Mouse (Mus musculus): ENCODE results near the gene Olfr30. TPM values are rescaled to one million over a fixed set of nuclear protein-coding genes. Genes with fewer than 3 reads are reported as not detected.
"Not testable (repeated sequence)": the region's sequence is repeated elsewhere in the genome, so short reads cannot be mapped to it uniquely, and the experiment has no call there.

Olfr30 gene
- polyA plus RNA-seq (2015; fragmentation: Nextera tagmentation; extraction: Ambion mirVana), result not detected in 2 replicates

DNA sequence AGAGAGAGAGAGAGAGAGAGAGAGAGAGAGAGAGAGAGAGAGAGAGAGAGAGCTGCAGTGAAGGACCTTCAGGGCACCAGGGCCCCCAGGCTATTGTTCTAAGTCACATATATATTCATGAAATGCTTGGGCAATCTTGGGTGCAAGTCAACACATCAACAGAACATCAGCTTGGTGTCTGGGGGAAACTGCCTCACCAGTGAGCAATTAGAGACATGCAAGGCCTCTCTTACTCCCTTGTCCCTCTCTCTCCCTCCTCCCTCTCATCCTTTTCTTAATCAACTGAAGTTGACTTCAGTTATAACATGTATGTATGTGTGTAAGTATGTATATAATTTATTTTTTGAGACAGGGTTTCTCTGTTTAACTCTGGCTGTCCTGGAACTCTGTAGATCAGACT is at the start of gene Olfr30:
Gene Olfr30 (minus strand): TSS at position 101 of the 400 bp plus-strand sequence.
- Histone ChIP-seq H3K27ac (ENCODE audit: low read length) (no peak within 1 kb of the TSS), H3K4me2 (ENCODE audit: low read depth, low read length) (no peak within 1 kb of the TSS), H3K9ac (ENCODE audit: low read length) (no peak within 1 kb of the TSS), H3K27me3 (ENCODE audit: control insufficient read depth, insufficient read depth, low read length) (no peaks in the 10 kb centered on the region), H3K36me3 (ENCODE audit: control insufficient read depth, insufficient read depth) (no peaks in the 10 kb centered on the region), H3K9me3 (replicated peaks; ENCODE audit: control insufficient read depth, low read length) (no peaks in the 10 kb centered on the region), H3K4me3 (ENCODE audit: low read length) (no peak within 1 kb of the TSS), H3K4me1 (ENCODE audit: control insufficient read depth, insufficient read depth, low read length) (no peaks in the 10 kb centered on the region)
- ATAC-seq (replicated peaks; ENCODE audit: extremely low read depth, insufficient read depth, low FRiP score), result no peak

- H3K36me3 ChIP-seq (ENCODE audit: control insufficient read depth, insufficient read depth); H3K9ac ChIP-seq (ENCODE audit: low read length); H3K4me3 ChIP-seq (ENCODE audit: low read length); H3K9me3 ChIP-seq (replicated peaks; ENCODE audit: control insufficient read depth, low read length); ATAC-seq (replicated peaks; ENCODE audit: extremely low read depth, insufficient read depth, low FRiP score); H3K27me3 ChIP-seq (ENCODE audit: control insufficient read depth, insufficient read depth, low read length); H3K4me1 ChIP-seq (ENCODE audit: control insufficient read depth, insufficient read depth, low read length); H3K27ac ChIP-seq (ENCODE audit: low read length); H3K4me2 ChIP-seq (ENCODE audit: low read depth, low read length): not testable (repeated sequence)
- WGBS, result 74% methylated on average over 19 of the region's 19 CpGs
These were observed 47.0 kb upstream of the Olfr30 start for GRCm38 (mm10) chr11:58509058-58509457.

DNA sequence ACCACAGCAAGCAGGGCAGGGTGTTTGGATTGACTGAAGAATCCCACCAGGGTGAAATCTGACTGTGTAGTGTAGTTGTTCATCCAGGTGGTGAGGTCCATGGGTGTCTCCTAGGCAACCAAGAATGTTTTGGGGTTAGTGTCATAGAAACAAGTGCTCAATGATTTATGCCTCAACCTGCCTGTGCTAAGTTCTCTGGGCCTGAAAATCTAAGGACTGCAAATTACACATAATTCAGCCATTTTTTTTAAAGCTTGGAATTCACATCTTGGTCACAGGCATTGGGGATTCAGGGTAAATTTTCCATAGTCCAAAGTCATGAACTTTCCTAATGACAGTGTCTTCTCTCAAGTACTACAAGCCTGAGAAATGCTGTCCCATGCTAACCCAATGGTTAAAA is 40.4 kb upstream of the Olfr30 start, which contains the start of gene Olfr331:
Gene Olfr331 (minus strand): TSS at position 101 of the 400 bp plus-strand sequence.
- not testable (repeated sequence) for H3K36me3 ChIP-seq (ENCODE audit: control insufficient read depth, insufficient read depth); H3K4me1 ChIP-seq (ENCODE audit: control insufficient read depth, insufficient read depth, low read length); H3K4me2 ChIP-seq (ENCODE audit: low read depth, low read length); H3K4me3 ChIP-seq (ENCODE audit: low read length); H3K9ac ChIP-seq (ENCODE audit: low read length); H3K27me3 ChIP-seq (ENCODE audit: control insufficient read depth, insufficient read depth, low read length); H3K9me3 ChIP-seq (replicated peaks; ENCODE audit: control insufficient read depth, low read length); H3K27ac ChIP-seq (ENCODE audit: low read length); ATAC-seq (replicated peaks; ENCODE audit: extremely low read depth, insufficient read depth, low FRiP score)

DNA sequence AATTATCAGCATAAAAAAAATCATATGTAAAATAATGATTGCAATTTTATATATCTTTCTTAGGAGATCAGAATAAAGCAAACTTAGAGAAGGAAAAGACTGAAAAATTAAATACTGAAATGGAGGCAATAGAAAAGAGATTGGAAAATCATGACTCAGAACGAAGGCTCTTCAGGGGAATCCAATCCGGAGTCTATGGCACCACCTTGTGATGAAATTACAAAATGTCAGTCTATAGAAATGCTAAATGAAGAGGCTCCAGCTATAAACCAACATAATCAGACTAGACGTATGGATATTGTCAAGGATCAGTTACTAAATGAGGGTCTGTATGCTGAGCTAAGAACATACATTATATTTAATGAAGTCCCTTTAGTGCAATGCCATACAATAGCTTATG is 37.2 kb upstream of the Olfr30 start:
- H3K4me3 ChIP-seq (ENCODE audit: low read length), result no peak overlapping the region
- 49% methylated on average over 3 of the region's 3 CpGs for WGBS
- H3K9me3 ChIP-seq (replicated peaks; ENCODE audit: control insufficient read depth, low read length), result no peaks in the 10 kb centered on the region
- no peak overlapping the region for H3K27ac ChIP-seq (ENCODE audit: low read length)
- H3K4me1 ChIP-seq (ENCODE audit: control insufficient read depth, insufficient read depth, low read length), result no peaks in the 10 kb centered on the region
- no peak for ATAC-seq (replicated peaks; ENCODE audit: extremely low read depth, insufficient read depth, low FRiP score)
- no peaks in the 10 kb centered on the region for H3K36me3 ChIP-seq (ENCODE audit: control insufficient read depth, insufficient read depth)
- H3K27me3 ChIP-seq (ENCODE audit: control insufficient read depth, insufficient read depth, low read length), result no peaks in the 10 kb centered on the region
- H3K9ac ChIP-seq (ENCODE audit: low read length), result no peak overlapping the region
- no peak overlapping the region for H3K4me2 ChIP-seq (ENCODE audit: low read depth, low read length)

- Histone ChIP-seq H3K27ac (ENCODE audit: low read length) (no peak overlapping the region), H3K4me1 (ENCODE audit: control insufficient read depth, insufficient read depth, low read length) (no peaks in the 10 kb centered on the region), H3K4me3 (ENCODE audit: low read length) (no peak overlapping the region), H3K4me2 (ENCODE audit: low read depth, low read length) (no peak overlapping the region), H3K36me3 (ENCODE audit: control insufficient read depth, insufficient read depth) (no peaks in the 10 kb centered on the region), H3K9me3 (replicated peaks; ENCODE audit: control insufficient read depth, low read length) (no peaks in the 10 kb centered on the region), H3K9ac (ENCODE audit: low read length) (no peak overlapping the region), H3K27me3 (ENCODE audit: control insufficient read depth, insufficient read depth, low read length) (no peaks in the 10 kb centered on the region)
- ATAC-seq (replicated peaks; ENCODE audit: extremely low read depth, insufficient read depth, low FRiP score), result no peak
- 66% methylated on average over 9 of the region's 9 CpGs for WGBS
These were observed 36.7 kb upstream of the Olfr30 start for GRCm38 (mm10) chr11:58498761-58499160.

DNA sequence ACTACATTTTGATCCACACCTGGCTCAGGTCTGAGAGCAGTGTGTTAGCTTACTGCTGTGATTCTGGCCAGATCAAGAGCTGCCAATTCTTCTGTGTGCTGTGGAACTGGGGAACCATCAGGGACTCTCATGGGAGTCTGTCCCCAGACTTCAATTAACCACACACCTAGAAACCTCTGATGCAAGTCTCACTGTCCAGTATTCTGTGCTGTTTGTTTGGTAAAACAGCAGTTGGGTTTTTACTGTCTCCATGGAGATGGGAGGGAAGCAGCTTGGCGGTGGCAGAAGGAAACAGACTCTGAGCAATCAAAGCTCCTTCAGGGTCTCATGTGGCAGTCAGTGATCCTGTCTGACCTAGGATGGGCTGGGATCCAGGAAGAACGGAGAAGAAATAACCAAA is 30.4 kb upstream of the Olfr30 start, which contains the start of gene Olfr332:
Gene Olfr332 (minus strand): TSS at position 101 of the 400 bp plus-strand sequence.
- H3K9me3 ChIP-seq (replicated peaks; ENCODE audit: control insufficient read depth, low read length), result no peaks in the 10 kb centered on the region
- no peak within 1 kb of the TSS for H3K4me2 ChIP-seq (ENCODE audit: low read depth, low read length)
- no peak within 1 kb of the TSS for H3K4me3 ChIP-seq (ENCODE audit: low read length)
- no peak within 1 kb of the TSS for H3K27ac ChIP-seq (ENCODE audit: low read length)
- no peak for ATAC-seq (replicated peaks; ENCODE audit: extremely low read depth, insufficient read depth, low FRiP score)
- no peak within 1 kb of the TSS for H3K9ac ChIP-seq (ENCODE audit: low read length)
- H3K27me3 ChIP-seq (ENCODE audit: control insufficient read depth, insufficient read depth, low read length), result no peaks in the 10 kb centered on the region
- 77% methylated on average over 2 of the region's 2 CpGs for WGBS
- no peaks in the 10 kb centered on the region for H3K4me1 ChIP-seq (ENCODE audit: control insufficient read depth, insufficient read depth, low read length)
- H3K36me3 ChIP-seq (ENCODE audit: control insufficient read depth, insufficient read depth), result no peaks in the 10 kb centered on the region

- ATAC-seq (replicated peaks; ENCODE audit: extremely low read depth, insufficient read depth, low FRiP score), result no peak
- no peak overlapping the region for H3K27ac ChIP-seq (ENCODE audit: low read length)
These were observed 8.5 kb downstream of the Olfr30 start for GRCm38 (mm10) chr11:58453592-58453991.

GRCm38 (mm10) chr11:58452759-58453158 is 9.3 kb downstream of the Olfr30 start, which contains the start of gene Lypd9:
TSS of gene Lypd9 (minus strand) at chr11:58452923.
- no peak within 1 kb of the TSS for H3K4me3 ChIP-seq (ENCODE audit: low read length)
- H3K4me1 ChIP-seq (ENCODE audit: control insufficient read depth, insufficient read depth, low read length), result no peaks in the 10 kb centered on the region
- H3K27ac ChIP-seq (ENCODE audit: low read length), result no peak within 1 kb of the TSS
- H3K27me3 ChIP-seq (ENCODE audit: control insufficient read depth, insufficient read depth, low read length), result no peaks in the 10 kb centered on the region
- ATAC-seq (replicated peaks; ENCODE audit: extremely low read depth, insufficient read depth, low FRiP score), result no peak
- no peak within 1 kb of the TSS for H3K9ac ChIP-seq (ENCODE audit: low read length)
- peaks cover 4% of the 10 kb centered on the region; the same call in 1 of the 2 replicates for H3K9me3 ChIP-seq (replicated peaks; ENCODE audit: control insufficient read depth, low read length)
- WGBS, result 96% methylated on average over 9 of the region's 9 CpGs
- H3K36me3 ChIP-seq (ENCODE audit: control insufficient read depth, insufficient read depth), result no peaks in the 10 kb centered on the region
- no peak within 1 kb of the TSS for H3K4me2 ChIP-seq (ENCODE audit: low read depth, low read length)

More at GRCm38 (mm10) chr11:58453592-58453991, 8.5 kb downstream of the Olfr30 start:
- no peak overlapping the region for H3K9ac ChIP-seq (ENCODE audit: low read length)
- no peak overlapping the region for H3K4me3 ChIP-seq (ENCODE audit: low read length)
- no peaks in the 10 kb centered on the region for H3K36me3 ChIP-seq (ENCODE audit: control insufficient read depth, insufficient read depth)
- no peaks in the 10 kb centered on the region for H3K4me1 ChIP-seq (ENCODE audit: control insufficient read depth, insufficient read depth, low read length)
- no peak overlapping the region for H3K4me2 ChIP-seq (ENCODE audit: low read depth, low read length)
- 44% methylated on average over 4 of the region's 4 CpGs for WGBS
- no peaks in the 10 kb centered on the region for H3K27me3 ChIP-seq (ENCODE audit: control insufficient read depth, insufficient read depth, low read length)
- H3K9me3 ChIP-seq (replicated peaks; ENCODE audit: control insufficient read depth, low read length), result 0 out of 2 replicates have a peak, but pooled peaks cover 2% of the 10 kb centered on the region

DNA sequence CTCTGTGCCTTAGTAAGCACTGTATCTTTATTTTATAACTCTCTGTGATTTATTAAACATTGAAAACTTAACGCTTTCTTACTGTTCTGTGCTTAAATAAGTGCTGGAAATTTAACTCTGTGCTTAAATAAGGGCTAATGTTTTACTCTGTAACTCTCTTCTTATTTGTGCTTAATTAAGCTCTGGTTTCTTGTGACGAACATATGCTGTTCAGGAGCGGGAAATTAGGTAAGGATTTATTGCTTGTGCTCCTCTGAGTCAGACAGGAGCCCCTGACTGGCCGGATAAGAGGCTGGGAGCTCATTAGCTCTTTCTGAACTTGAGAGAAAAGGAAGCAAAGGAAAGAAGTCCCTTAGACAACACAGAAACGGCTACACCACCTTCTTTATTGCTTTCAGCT is 24.2 kb downstream of the Olfr30 start:
- no peaks in the 10 kb centered on the region for H3K27me3 ChIP-seq (ENCODE audit: control insufficient read depth, insufficient read depth, low read length)
- ATAC-seq (replicated peaks; ENCODE audit: extremely low read depth, insufficient read depth, low FRiP score), result no peak
- no peak overlapping the region for H3K4me2 ChIP-seq (ENCODE audit: low read depth, low read length)
- H3K4me3 ChIP-seq (ENCODE audit: low read length), result no peak overlapping the region
- no peaks in the 10 kb centered on the region for H3K4me1 ChIP-seq (ENCODE audit: control insufficient read depth, insufficient read depth, low read length)
- H3K36me3 ChIP-seq (ENCODE audit: control insufficient read depth, insufficient read depth), result no peaks in the 10 kb centered on the region
- 52% methylated on average over 5 of the region's 5 CpGs for whole genome bisulfite sequencing
- no peaks in the 10 kb centered on the region for H3K9me3 ChIP-seq (replicated peaks; ENCODE audit: control insufficient read depth, low read length)
- H3K27ac ChIP-seq (ENCODE audit: low read length), result no peak overlapping the region
- H3K9ac ChIP-seq (ENCODE audit: low read length), result no peak overlapping the region

All from heart, embryonic 16.5 days (tissue).